Mouse (Mus musculus): ENCODE measurements around the gene Serhl.
"Not testable (repeated sequence)": the region's sequence is repeated elsewhere in the genome, so short reads cannot be mapped to it uniquely, and the experiment has no call there.

Serhl gene

GRCm38 (mm10) chr15:83089429-83089605 lies at the start of gene Serhl:
Gene Serhl, plus strand, starts transcription at chr15:83089506.
- no peak for DNase-seq (ENCODE audit: low read depth in 2 of 2, low spot score in 2 of 2)

- no peak for DNase-seq (ENCODE audit: low read depth in 2 of 2, low spot score in 2 of 2)
These were observed 49.1 kb upstream of the Serhl start for GRCm38 (mm10) chr15:83040156-83040555.

- DNase-seq (ENCODE audit: low read depth in 2 of 2, low spot score in 2 of 2): peak; percentile 30 to 61
These were observed 46.5 kb upstream of the Serhl start for GRCm38 (mm10) chr15:83042655-83043361.

- no peak for DNase-seq (ENCODE audit: low read depth in 2 of 2, low spot score in 2 of 2)
These were observed 46.0 kb upstream of the Serhl start for GRCm38 (mm10) chr15:83043362-83043708.

GRCm38 (mm10) chr15:83045565-83045964 lies 43.7 kb upstream of the Serhl start:
- DNase-seq (ENCODE audit: low read depth in 2 of 2, low spot score in 2 of 2): not testable (repeated sequence)

GRCm38 (mm10) chr15:83046308-83046707 lies 43.0 kb upstream of the Serhl start:
- DNase-seq (ENCODE audit: low read depth in 2 of 2, low spot score in 2 of 2): no peak

GRCm38 (mm10) chr15:83046730-83047129 lies 42.6 kb upstream of the Serhl start:
- DNase-seq (ENCODE audit: low read depth in 2 of 2, low spot score in 2 of 2): no peak

GRCm38 (mm10) chr15:83052341-83053104 lies 36.8 kb upstream of the Serhl start:
- DNase-seq (ENCODE audit: low read depth in 2 of 2, low spot score in 2 of 2): no peak

- no peak for DNase-seq (ENCODE audit: low read depth in 2 of 2, low spot score in 2 of 2)
These were observed 36.0 kb upstream of the Serhl start for GRCm38 (mm10) chr15:83053261-83053660.

- no peak for DNase-seq (ENCODE audit: low read depth in 2 of 2, low spot score in 2 of 2)
These were observed 33.7 kb upstream of the Serhl start for GRCm38 (mm10) chr15:83055569-83055968.

- DNase-seq (ENCODE audit: low read depth in 2 of 2, low spot score in 2 of 2): no peak
These were observed 32.8 kb upstream of the Serhl start for GRCm38 (mm10) chr15:83056378-83057083.

- DNase-seq (ENCODE audit: low read depth in 2 of 2, low spot score in 2 of 2): no peak
These were observed 31.8 kb upstream of the Serhl start for GRCm38 (mm10) chr15:83057533-83057932.

- DNase-seq (ENCODE audit: low read depth in 2 of 2, low spot score in 2 of 2): no peak
These were observed 30.1 kb upstream of the Serhl start for GRCm38 (mm10) chr15:83059233-83059660.

GRCm38 (mm10) chr15:83061689-83062088 lies 27.6 kb upstream of the Serhl start:
- no peak for DNase-seq (ENCODE audit: low read depth in 2 of 2, low spot score in 2 of 2)

GRCm38 (mm10) chr15:83062582-83062981 lies 26.7 kb upstream of the Serhl start:
- DNase-seq (ENCODE audit: low read depth in 2 of 2, low spot score in 2 of 2): not testable (repeated sequence)

GRCm38 (mm10) chr15:83065543-83065942 lies 23.8 kb upstream of the Serhl start:
- no peak for DNase-seq (ENCODE audit: low read depth in 2 of 2, low spot score in 2 of 2)

- no peak for DNase-seq (ENCODE audit: low read depth in 2 of 2, low spot score in 2 of 2)
These were observed 21.0 kb upstream of the Serhl start for GRCm38 (mm10) chr15:83068270-83068669.

GRCm38 (mm10) chr15:83070942-83071341 lies 18.4 kb upstream of the Serhl start:
- DNase-seq (ENCODE audit: low read depth in 2 of 2, low spot score in 2 of 2): no peak

GRCm38 (mm10) chr15:83071752-83072151 lies 17.6 kb upstream of the Serhl start:
- no peak for DNase-seq (ENCODE audit: low read depth in 2 of 2, low spot score in 2 of 2)

GRCm38 (mm10) chr15:83074179-83074578 lies 15.1 kb upstream of the Serhl start:
- no peak for DNase-seq (ENCODE audit: low read depth in 2 of 2, low spot score in 2 of 2)

- DNase-seq (ENCODE audit: low read depth in 2 of 2, low spot score in 2 of 2): peak; percentile 65 to 69
These were observed 13.4 kb upstream of the Serhl start for GRCm38 (mm10) chr15:83075607-83076525.

Data from CD8-positive naive resting alpha-beta T cell, adult 2 months (primary cell).